Mouse (Mus musculus): ENCODE measurements at regions not wholly inside any gene's neighbourhood (a gene's known extent, or its start where the extent isn't known, plus 50 kb on each side); places are given as distances from the start of the nearest gene placed in this dataset.
A peak's percentile ranks its signal among the peaks of the same experiment; 100 is the strongest.

- Histone ChIP-seq H3K4me2 (replicated peaks; ENCODE audit: low read depth) (peak overlapping the region; percentile 57), H3K4me1 (replicated peaks; ENCODE audit: control insufficient read depth, insufficient read depth, low read length) (no peaks in the 10 kb centered on the region), H3K9ac (ENCODE audit: low read depth, low read length) (no peak overlapping the region), H3K36me3 (ENCODE audit: control insufficient read depth, insufficient read depth) (no peaks in the 10 kb centered on the region), H3K4me3 (ENCODE audit: low read depth, low read length) (peak overlapping the region; percentile 6; the same call in 1 of the 2 replicates), H3K27me3 (replicated peaks; ENCODE audit: control insufficient read depth, insufficient read depth, low read length) (no peaks in the 10 kb centered on the region), H3K9me3 (ENCODE audit: control insufficient read depth) (no peaks in the 10 kb centered on the region), H3K27ac (ENCODE audit: low read depth, low read length) (peak overlapping the region; percentile 70)
- 62% methylated on average over 10 of the region's 10 CpGs for WGBS
- no peak for TF ChIP-seq CTCF (IDR thresholded peaks at IDR 0.05; ENCODE audit: low read depth)
- peak; percentile 57 for ATAC-seq
Measured at GRCm38 (mm10) chr13:46043016-46043415, 78.2 kb upstream of the Atxn1 start.

- WGBS, result 67% methylated on average over 8 of the region's 8 CpGs
Measured at GRCm38 (mm10) chr13:46042224-46042623, 77.4 kb upstream of the Atxn1 start.

GRCm38 (mm10) chr13:46041475-46041874 is 76.7 kb upstream of the Atxn1 start:
- TF ChIP-seq CTCF (IDR thresholded peaks at IDR 0.05; ENCODE audit: low read depth), result no peak
- ATAC-seq, result no peak
- Histone ChIP-seq H3K27ac (ENCODE audit: low read depth, low read length) (no peak overlapping the region), H3K9ac (ENCODE audit: low read depth, low read length) (no peak overlapping the region), H3K4me3 (ENCODE audit: low read depth, low read length) (no peak overlapping the region), H3K36me3 (ENCODE audit: control insufficient read depth, insufficient read depth) (no peaks in the 10 kb centered on the region), H3K9me3 (ENCODE audit: control insufficient read depth) (no peaks in the 10 kb centered on the region), H3K4me1 (replicated peaks; ENCODE audit: control insufficient read depth, insufficient read depth, low read length) (no peaks in the 10 kb centered on the region), H3K4me2 (replicated peaks; ENCODE audit: low read depth) (no peak overlapping the region), H3K27me3 (replicated peaks; ENCODE audit: control insufficient read depth, insufficient read depth, low read length) (no peaks in the 10 kb centered on the region)
- WGBS, result 89% methylated on average over 4 of the region's 4 CpGs

More at GRCm38 (mm10) chr13:46042224-46042623, 77.4 kb upstream of the Atxn1 start:
- Histone ChIP-seq H3K4me1 (replicated peaks; ENCODE audit: control insufficient read depth, insufficient read depth, low read length) (no peaks in the 10 kb centered on the region), H3K9me3 (ENCODE audit: control insufficient read depth) (no peaks in the 10 kb centered on the region), H3K27me3 (replicated peaks; ENCODE audit: control insufficient read depth, insufficient read depth, low read length) (no peaks in the 10 kb centered on the region), H3K27ac (ENCODE audit: low read depth, low read length) (no peak overlapping the region), H3K9ac (ENCODE audit: low read depth, low read length) (no peak overlapping the region), H3K36me3 (ENCODE audit: control insufficient read depth, insufficient read depth) (no peaks in the 10 kb centered on the region), H3K4me3 (ENCODE audit: low read depth, low read length) (no peak overlapping the region), H3K4me2 (replicated peaks; ENCODE audit: low read depth) (no peak overlapping the region)
- ATAC-seq, result no peak
- no peak for TF ChIP-seq CTCF (IDR thresholded peaks at IDR 0.05; ENCODE audit: low read depth)

DNA sequence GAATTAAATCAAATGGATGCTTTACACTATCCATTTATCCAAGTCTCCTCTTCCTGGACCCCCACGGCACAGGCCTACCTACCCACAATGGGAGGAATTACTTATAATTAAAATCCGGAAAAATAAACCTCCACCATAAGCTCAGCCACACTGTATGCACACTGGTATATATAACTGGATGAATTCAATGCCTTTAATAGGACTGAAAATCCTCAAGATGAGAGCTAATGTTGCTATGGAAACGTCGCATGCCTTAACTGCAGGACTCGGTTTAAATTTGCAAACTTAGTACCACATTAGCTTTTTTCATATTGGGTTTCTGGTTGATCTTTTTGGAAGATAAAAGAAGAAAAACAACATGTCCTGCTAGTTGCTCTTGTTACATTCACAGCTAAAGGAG is 75.3 kb upstream of the Atxn1 start:
- WGBS, result 95% methylated on average over 5 of the region's 5 CpGs
- no peaks in the 10 kb centered on the region for H3K9me3 ChIP-seq (ENCODE audit: control insufficient read depth)
- H3K27me3 ChIP-seq (replicated peaks; ENCODE audit: control insufficient read depth, insufficient read depth, low read length), result no peaks in the 10 kb centered on the region
- no peak overlapping the region for H3K27ac ChIP-seq (ENCODE audit: low read depth, low read length)
- no peak for ATAC-seq
- H3K4me1 ChIP-seq (replicated peaks; ENCODE audit: control insufficient read depth, insufficient read depth, low read length), result no peaks in the 10 kb centered on the region
- no peak overlapping the region for H3K4me2 ChIP-seq (replicated peaks; ENCODE audit: low read depth)
- H3K4me3 ChIP-seq (ENCODE audit: low read depth, low read length), result no peak overlapping the region
- no peaks in the 10 kb centered on the region for H3K36me3 ChIP-seq (ENCODE audit: control insufficient read depth, insufficient read depth)
- TF ChIP-seq CTCF (IDR thresholded peaks at IDR 0.05; ENCODE audit: low read depth), result no peak
- H3K9ac ChIP-seq (ENCODE audit: low read depth, low read length), result no peak overlapping the region

GRCm38 (mm10) chr13:46038441-46039331 is 73.9 kb upstream of the Atxn1 start:
- no peak for TF ChIP-seq CTCF (IDR thresholded peaks at IDR 0.05; ENCODE audit: low read depth)
- no peak for ATAC-seq

DNA sequence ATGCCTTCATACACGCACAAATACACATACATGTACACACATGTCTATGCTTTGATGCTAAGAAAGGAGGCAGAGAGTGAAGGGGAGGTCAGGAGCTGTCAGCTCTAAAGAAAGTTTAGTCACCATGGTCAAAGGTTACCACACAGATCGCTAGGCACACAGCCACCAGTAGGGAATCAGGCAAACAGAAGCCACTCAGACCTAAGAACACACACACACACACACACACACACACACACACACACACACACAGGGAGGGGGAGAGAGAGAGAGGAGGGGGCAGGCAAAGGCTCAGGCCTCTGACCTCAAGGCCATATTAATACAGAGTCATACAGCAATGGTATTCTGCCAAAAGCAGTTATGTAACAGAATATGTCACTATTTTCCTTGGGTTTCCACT is 67.5 kb upstream of the Atxn1 start:
- Histone ChIP-seq H3K4me2 (replicated peaks; ENCODE audit: low read depth) (no peak overlapping the region), H3K36me3 (ENCODE audit: control insufficient read depth, insufficient read depth) (no peaks in the 10 kb centered on the region), H3K27ac (ENCODE audit: low read depth, low read length) (no peak overlapping the region), H3K9ac (ENCODE audit: low read depth, low read length) (no peak overlapping the region), H3K4me3 (ENCODE audit: low read depth, low read length) (no peak overlapping the region), H3K4me1 (replicated peaks; ENCODE audit: control insufficient read depth, insufficient read depth, low read length) (no peaks in the 10 kb centered on the region), H3K9me3 (ENCODE audit: control insufficient read depth) (no peaks in the 10 kb centered on the region), H3K27me3 (replicated peaks; ENCODE audit: control insufficient read depth, insufficient read depth, low read length) (no peaks in the 10 kb centered on the region)
- ATAC-seq, result no peak
- no peak for TF ChIP-seq CTCF (IDR thresholded peaks at IDR 0.05; ENCODE audit: low read depth)
- 58% methylated on average over 2 of the region's 2 CpGs for WGBS

More at GRCm38 (mm10) chr13:46038441-46039331, 73.9 kb upstream of the Atxn1 start:
- Histone ChIP-seq H3K36me3 (ENCODE audit: control insufficient read depth, insufficient read depth) (no peaks in the 10 kb centered on the region), H3K4me3 (ENCODE audit: low read depth, low read length) (no peak overlapping the region), H3K9ac (ENCODE audit: low read depth, low read length) (no peak overlapping the region), H3K27me3 (replicated peaks; ENCODE audit: control insufficient read depth, insufficient read depth, low read length) (no peaks in the 10 kb centered on the region), H3K9me3 (ENCODE audit: control insufficient read depth) (no peaks in the 10 kb centered on the region), H3K27ac (ENCODE audit: low read depth, low read length) (no peak overlapping the region), H3K4me1 (replicated peaks; ENCODE audit: control insufficient read depth, insufficient read depth, low read length) (no peaks in the 10 kb centered on the region), H3K4me2 (replicated peaks; ENCODE audit: low read depth) (no peak overlapping the region)
- WGBS, result 83% methylated on average over 10 of the region's 10 CpGs

All from intestine, postnatal 0 days (tissue).